Mouse (Mus musculus) limb, embryonic 15.5 days (tissue): ENCODE measurements around the gene Uqcrh. TPM values are rescaled to one million over a fixed set of nuclear protein-coding genes. Genes with fewer than 3 reads are reported as not detected.

Source experiments
- ATAC-seq: fragments of 200-750 bp; cut with Nextera tagmentation; 2 replicates; pipeline ENCODE4 v1.8.0; 2017; ENCODE audit warnings: low read depth, moderate TSS enrichment; ENCODE audit not compliant: insufficient number of reproducible peaks, low FRiP score, low TSS enrichment
- H3K27ac ChIP-seq: fragments of 300-500 bp; sonication (generic); 2 replicates; pipeline ENCODE4 v1.5.1; 2015; ENCODE audit warnings: moderate library complexity, mild to moderate bottlenecking, inconsistent platforms
- H3K27me3 ChIP-seq: fragments of 300-500 bp; sonication (generic); 2 replicates; pipeline ENCODE4 v1.6.1; 2015; ENCODE audit warnings: inconsistent platforms
- H3K36me3 ChIP-seq: fragments of 300-500 bp; sonication (generic); 2 replicates; pipeline ENCODE4 v1.6.1; 2015; ENCODE audit warnings: inconsistent platforms
- H3K4me1 ChIP-seq: fragments of 300-500 bp; sonication (generic); 2 replicates; pipeline ENCODE4 v1.6.1; 2015; ENCODE audit warnings: inconsistent platforms
- H3K4me2 ChIP-seq: fragments of 300-500 bp; sonication (generic); 2 replicates; pipeline ENCODE4 v1.6.1; 2015; ENCODE audit warnings: mild to moderate bottlenecking, inconsistent platforms
- H3K4me3 ChIP-seq: fragments of 300-500 bp; sonication (generic); 2 replicates; pipeline ENCODE4 v1.5.1; 2015; ENCODE audit warnings: mild to moderate bottlenecking, inconsistent platforms
- H3K9ac ChIP-seq: fragments of 300-500 bp; sonication (generic); 2 replicates; pipeline ENCODE4 v1.6.1; 2015; ENCODE audit warnings: inconsistent platforms
- H3K9me3 ChIP-seq: fragments of 300-500 bp; sonication (generic); 2 replicates; pipeline ENCODE4 v1.6.1; 2016; ENCODE audit warnings: inconsistent platforms
- whole genome bisulfite sequencing: fragments of 180-500 bp; shearing (Covaris S2); methylation state at CpG from one replicate; pipeline ENCODE4 v1.1.7; 2015; 5-methylcytosine and 5-hydroxymethylcytosine counted together
- polyA plus RNA-seq: library from polyadenylated mRNA; unstranded; fragments of >200 nt; fragmentation: Nextera tagmentation; extraction: Ambion mirVana; gene quantifications from 2 replicates; pipeline ENCODE4 v1.2.1, GENCODE M21; 2015

Uqcrh gene
- polyA plus RNA-seq, 1 experiment from 2014 or later, result 456 TPM

DNA sequence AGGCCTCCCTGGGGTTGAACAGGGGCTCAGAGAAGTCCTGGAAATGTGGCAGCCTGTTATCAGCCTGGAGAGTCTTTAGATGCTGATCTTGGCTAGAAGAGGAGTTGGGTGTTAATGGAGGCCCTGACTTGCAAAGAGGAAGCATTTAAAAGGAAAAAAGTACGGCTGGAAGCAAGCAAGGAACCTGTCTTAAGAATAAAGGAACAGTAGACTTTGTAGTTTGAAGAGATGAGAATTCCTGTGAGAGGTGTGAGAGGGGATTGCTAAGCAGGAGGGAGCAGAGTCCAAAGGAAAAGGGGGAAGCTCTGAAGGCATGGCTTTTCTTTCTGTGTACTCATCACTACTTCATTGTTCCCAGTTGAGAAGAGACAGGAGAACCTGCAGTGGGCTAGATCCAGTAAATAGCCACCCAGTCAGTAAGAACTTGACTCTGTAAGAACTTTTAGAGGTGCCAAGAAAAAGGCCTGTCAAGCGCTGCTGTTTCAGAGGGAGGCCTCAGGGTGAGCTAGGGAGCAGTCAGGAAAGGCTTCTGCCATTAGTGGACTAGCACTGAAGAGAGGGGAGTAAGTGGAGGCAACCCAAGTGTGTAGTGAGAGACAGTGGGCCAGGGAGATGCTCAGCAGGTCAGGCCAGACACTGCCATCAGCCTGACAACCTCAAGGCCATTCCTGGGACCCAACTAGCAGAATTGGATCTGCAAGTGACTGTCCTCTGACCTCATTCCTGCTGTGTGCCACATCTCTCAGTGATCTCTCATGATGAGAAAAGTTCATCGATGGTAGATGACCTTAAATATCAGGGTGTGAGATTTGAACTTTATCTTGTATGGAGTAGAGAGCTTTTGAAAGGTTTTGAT lies 2.6 kb upstream of the Uqcrh start:
- Histone ChIP-seq H3K36me3 (peaks cover 30% of the 10 kb centered on the region), H3K27me3 (no peaks in the 10 kb centered on the region), H3K4me2 (peak overlapping the region; percentile 58), H3K9ac (peak overlapping the region; percentile 99), H3K9me3 (no peaks in the 10 kb centered on the region), H3K4me3 (peak overlapping the region; percentile 96), H3K27ac (peak overlapping the region; percentile 99), H3K4me1 (peaks cover 26% of the 10 kb centered on the region)
- no peak for ATAC-seq
- 49% methylated on average over 3 of the region's 3 CpGs for WGBS

- Histone ChIP-seq H3K9me3 (no peaks in the 10 kb centered on the region), H3K4me2 (peak overlapping the region; percentile 58), H3K9ac (peak overlapping the region; percentile 99), H3K4me3 (peak overlapping the region; percentile 96), H3K27ac (peak overlapping the region; percentile 99), H3K4me1 (peaks cover 26% of the 10 kb centered on the region), H3K27me3 (no peaks in the 10 kb centered on the region), H3K36me3 (peaks cover 22% of the 10 kb centered on the region)
- 2% methylated on average over 37 of the region's 37 CpGs for WGBS
- ATAC-seq, result no peak
Observed at GRCm38 (mm10) chr4:116076369-116077231, 1.7 kb upstream of the Uqcrh start.

GRCm38 (mm10) chr4:116075631-116076368 lies 929 bp upstream of the Uqcrh start:
- H3K4me2 ChIP-seq, result peak overlapping the region; percentile 58
- peak; percentile 70 for ATAC-seq
- WGBS, result under 1% methylated on average over 73 of the region's 77 CpGs
- H3K9ac ChIP-seq, result peak overlapping the region; percentile 99
- H3K36me3 ChIP-seq, result peaks cover 14% of the 10 kb centered on the region
- peak overlapping the region; percentile 96 for H3K4me3 ChIP-seq
- H3K27me3 ChIP-seq, result no peaks in the 10 kb centered on the region
- no peaks in the 10 kb centered on the region for H3K9me3 ChIP-seq
- peaks cover 26% of the 10 kb centered on the region for H3K4me1 ChIP-seq
- peak overlapping the region; percentile 99 for H3K27ac ChIP-seq

DNA sequence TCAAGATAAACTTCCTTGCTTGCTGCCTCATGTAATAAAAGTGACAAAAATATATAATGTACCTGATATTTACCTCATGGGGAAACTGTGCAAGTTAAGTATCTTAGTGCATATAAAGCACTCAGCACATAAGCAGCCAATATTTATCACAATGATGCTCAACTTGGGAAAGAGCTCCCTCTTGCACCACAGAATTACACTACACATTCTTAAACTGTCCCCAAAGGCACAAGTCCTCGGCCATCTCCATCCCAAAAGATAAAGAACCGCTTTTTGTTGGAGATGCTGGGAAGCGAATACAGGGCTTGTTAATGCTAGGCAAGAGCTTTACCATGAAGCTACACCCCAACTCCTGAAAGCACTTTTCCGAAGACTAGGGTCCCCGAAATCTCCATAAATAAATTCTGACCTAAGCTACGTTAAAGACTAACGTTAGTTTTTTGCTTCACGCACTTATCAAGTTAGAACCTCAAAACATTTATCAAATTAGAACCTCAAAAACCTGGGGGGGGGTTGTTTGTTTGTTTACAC lies 661 bp downstream of the Uqcrh start:
- 2% methylated on average over 8 of the region's 8 CpGs for WGBS

DNA sequence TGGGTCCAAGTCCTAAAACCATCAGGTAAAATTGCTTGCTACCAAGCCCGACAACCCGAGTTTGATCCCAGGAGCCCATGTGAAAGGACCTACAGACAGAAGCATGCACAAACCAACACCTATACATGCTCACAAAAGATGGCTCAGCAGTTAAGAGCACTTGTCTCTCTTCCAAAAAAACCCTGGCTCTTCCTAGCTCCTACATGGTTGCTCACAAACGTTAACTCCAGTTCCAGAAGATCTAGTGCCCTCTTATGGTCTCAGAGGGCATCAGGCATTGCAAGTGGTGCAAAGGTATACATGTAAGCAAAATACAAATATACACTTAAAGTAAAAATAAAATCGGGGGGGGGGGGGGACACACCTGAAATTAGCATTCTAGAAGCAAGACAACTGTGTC lies 1.7 kb downstream of the Uqcrh start:
- 47% methylated on average over 4 of the region's 4 CpGs for WGBS
- no peak overlapping the region; the same call in 1 of the 2 replicates for H3K4me2 ChIP-seq
- peaks cover 26% of the 10 kb centered on the region for H3K4me1 ChIP-seq
- H3K9ac ChIP-seq, result no peak overlapping the region
- no peak for ATAC-seq
- no peak overlapping the region for H3K27ac ChIP-seq
- no peaks in the 10 kb centered on the region for H3K27me3 ChIP-seq
- H3K4me3 ChIP-seq, result no peak overlapping the region
- H3K9me3 ChIP-seq, result no peaks in the 10 kb centered on the region
- peaks cover 24% of the 10 kb centered on the region for H3K36me3 ChIP-seq

More for the DNA sequence above, 661 bp downstream of the Uqcrh start:
- H3K36me3 ChIP-seq, result peaks cover 15% of the 10 kb centered on the region; the same call in 1 of the 2 replicates
- peak overlapping the region; percentile 58 for H3K9ac ChIP-seq
- peak overlapping the region; percentile 58 for H3K4me2 ChIP-seq
- H3K4me1 ChIP-seq, result peaks cover 26% of the 10 kb centered on the region
- peak overlapping the region; percentile 96 for H3K4me3 ChIP-seq
- no peaks in the 10 kb centered on the region for H3K9me3 ChIP-seq
- no peak for ATAC-seq
- peak overlapping the region; percentile 99 for H3K27ac ChIP-seq
- H3K27me3 ChIP-seq, result no peaks in the 10 kb centered on the region

- no peak for ATAC-seq
- Histone ChIP-seq H3K9ac (no peak overlapping the region), H3K27me3 (no peaks in the 10 kb centered on the region), H3K9me3 (no peaks in the 10 kb centered on the region), H3K4me1 (peaks cover 13% of the 10 kb centered on the region), H3K4me3 (no peak overlapping the region), H3K36me3 (peaks cover 47% of the 10 kb centered on the region), H3K27ac (no peak overlapping the region), H3K4me2 (no peak overlapping the region)
- WGBS, result 61% methylated on average over 6 of the region's 6 CpGs
Observed at GRCm38 (mm10) chr4:116070116-116070515, 4.8 kb downstream of the Uqcrh start.

GRCm38 (mm10) chr4:116063855-116064254 lies 11.0 kb downstream of the Uqcrh start:
- Histone ChIP-seq H3K36me3 (peaks cover 30% of the 10 kb centered on the region), H3K27me3 (no peaks in the 10 kb centered on the region), H3K27ac (no peak overlapping the region), H3K4me3 (no peak overlapping the region), H3K4me2 (no peak overlapping the region), H3K9ac (no peak overlapping the region), H3K9me3 (no peaks in the 10 kb centered on the region), H3K4me1 (no peaks in the 10 kb centered on the region)
- ATAC-seq, result no peak
- 61% methylated on average over 1 of the region's 1 CpGs for WGBS

- H3K4me2 ChIP-seq, result no peak overlapping the region
Observed at GRCm38 (mm10) chr4:116059012-116059726, 15.7 kb downstream of the Uqcrh start.

DNA sequence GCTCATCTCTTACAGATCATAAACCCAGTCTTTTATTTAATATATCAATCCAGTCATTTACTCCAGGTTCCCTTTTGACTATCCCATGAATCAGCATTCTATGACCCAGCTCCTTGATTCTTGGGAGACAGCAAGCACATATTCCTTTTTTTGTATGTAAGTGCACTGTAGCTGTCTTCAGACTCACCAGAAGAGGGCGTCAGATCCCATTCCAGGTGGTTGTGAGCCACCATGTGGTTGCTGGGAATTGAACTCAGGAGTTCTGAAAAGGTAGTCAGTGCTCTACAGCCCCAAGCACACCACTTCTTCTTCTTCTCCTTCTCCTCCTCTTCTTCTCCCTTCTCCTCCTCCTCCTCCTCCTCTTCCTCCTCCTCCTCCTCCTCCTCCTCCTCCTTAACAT lies 17.3 kb downstream of the Uqcrh start:
- WGBS, result 0% methylated on average over 1 of the region's 1 CpGs

More at GRCm38 (mm10) chr4:116059012-116059726, 15.7 kb downstream of the Uqcrh start:
- H3K4me1 ChIP-seq, result no peaks in the 10 kb centered on the region
- no peak overlapping the region for H3K27ac ChIP-seq
- H3K36me3 ChIP-seq, result no peaks in the 10 kb centered on the region
- H3K4me3 ChIP-seq, result no peak overlapping the region
- no peak overlapping the region for H3K9ac ChIP-seq
- H3K27me3 ChIP-seq, result no peaks in the 10 kb centered on the region
- 70% methylated on average over 5 of the region's 5 CpGs for WGBS
- H3K9me3 ChIP-seq, result no peaks in the 10 kb centered on the region
- no peak for ATAC-seq

GRCm38 (mm10) chr4:116053399-116053961 lies 21.4 kb downstream of the Uqcrh start, which contains the start of gene Nsun4:
Gene Nsun4, minus strand, starts transcription at chr4:116053876.
- Histone ChIP-seq H3K27me3 (no peaks in the 10 kb centered on the region), H3K36me3 (0 out of 2 replicates have a peak, but pooled peaks cover 2% of the 10 kb centered on the region), H3K9ac (peak within 1 kb of the TSS; percentile 56), H3K4me2 (peak within 1 kb of the TSS; percentile 83), H3K27ac (peak within 1 kb of the TSS; percentile 95), H3K4me3 (peak within 1 kb of the TSS; percentile 65), H3K4me1 (peaks cover 12% of the 10 kb centered on the region), H3K9me3 (no peaks in the 10 kb centered on the region)
- ATAC-seq, result peak; percentile 95
- WGBS, result under 1% methylated on average over 35 of the region's 35 CpGs

More for the DNA sequence above, 17.3 kb downstream of the Uqcrh start:
- H3K27me3 ChIP-seq, result no peaks in the 10 kb centered on the region
- no peak overlapping the region for H3K27ac ChIP-seq
- H3K9ac ChIP-seq, result no peak overlapping the region
- no peak for ATAC-seq
- no peaks in the 10 kb centered on the region for H3K9me3 ChIP-seq
- no peak overlapping the region for H3K4me3 ChIP-seq
- peaks cover 8% of the 10 kb centered on the region for H3K4me1 ChIP-seq
- no peaks in the 10 kb centered on the region for H3K36me3 ChIP-seq
- H3K4me2 ChIP-seq, result no peak overlapping the region
